Mouse (Mus musculus) embryonic stem cell, embryonic (primary cell): Measurements from ENCODE around the gene Wdr83os.

Source experiments
- CTCF ChIA-PET, 4 experiments: fragments of 300-600 bp in 2 of 4; fragments of 350-600 bp in 2 of 4; sonication (Branson Sonifier 250); formaldehyde crosslinking; loops; one replicate each; lab custom pipeline; 2022; ENCODE audit warnings: inconsistent platforms in 2 of 4; lab: Charles Lee
- POLR2A ChIA-PET, 4 experiments: fragments of 300-600 bp in 2 of 4; fragments of 350-600 bp in 2 of 4; sonication (Branson Sonifier 250); formaldehyde crosslinking; loops; one replicate each; lab custom pipeline; 2022; ENCODE audit warnings: antibody characterized with exemption in 4 of 4, inconsistent platforms in 1 of 4; lab: Charles Lee

Wdr83os gene

DNA sequence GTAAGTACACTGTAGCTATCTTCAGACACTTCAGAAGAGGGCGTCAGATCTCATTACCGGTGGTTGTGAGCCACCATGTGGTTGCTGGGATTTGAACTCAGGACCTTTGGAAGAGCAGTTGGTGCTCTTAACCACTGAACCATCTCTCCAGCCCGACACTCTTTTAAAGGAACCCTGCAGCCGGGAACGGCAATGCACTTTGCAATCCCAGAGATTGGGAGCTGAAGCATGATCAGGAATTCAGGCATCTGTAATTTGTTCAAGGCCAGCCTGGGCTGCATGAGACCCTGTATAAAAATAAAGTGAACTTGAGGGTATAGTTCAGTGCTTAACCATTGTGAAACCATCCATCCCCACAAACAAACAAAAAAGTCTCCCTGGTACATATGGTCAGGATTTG lies 39.7 kb downstream of the Wdr83os start:
- CTCF ChIA-PET: interaction anchor here in 2 of 4 experiments (0.7 to 1.7 kb wide), 3 partner anchors 12 to 231 kb away, joined by 4 to 9 read pairs (median 4); no protein-coding TSS in a partner anchor

DNA sequence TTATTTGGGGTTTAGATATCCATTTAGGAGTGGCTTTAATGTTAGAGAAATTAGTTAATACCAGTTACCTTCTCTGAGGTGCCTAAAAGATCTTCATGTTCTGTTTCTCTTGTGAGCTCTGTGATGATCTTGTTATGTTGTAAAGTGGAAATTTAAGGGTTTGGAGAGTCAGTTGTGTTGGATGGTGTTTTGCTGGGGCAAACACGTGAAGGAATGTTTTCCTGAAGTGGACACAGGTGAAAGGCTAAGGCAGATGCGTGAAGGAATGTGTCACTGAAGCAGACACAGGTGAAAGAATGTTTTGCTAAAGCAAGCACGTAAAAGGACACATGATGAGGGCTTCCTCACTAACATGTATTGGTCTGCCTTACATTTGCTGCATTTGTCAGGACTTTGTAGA lies 42.5 kb downstream of the Wdr83os start, which contains the start of gene Zfp791:
Gene Zfp791, minus strand, starts transcription at position 101 of the 400 bp plus-strand sequence.
- CTCF ChIA-PET: no interaction called here
- POLR2A ChIA-PET: no interaction called here

More for the DNA sequence above, 39.7 kb downstream of the Wdr83os start:
- POLR2A ChIA-PET: interaction anchor here in 3 of 4 experiments (0.7 to 2.7 kb wide), 14 partner anchors 11 to 169 kb away, joined by 3 to 13 read pairs (median 5); partner anchors contain the start of genes Dhps (in 3 of the 3), Man2b1 (in 2 of the 3), Junb (in 1 of the 3) and Tnpo2 (in 1 of the 3)

DNA sequence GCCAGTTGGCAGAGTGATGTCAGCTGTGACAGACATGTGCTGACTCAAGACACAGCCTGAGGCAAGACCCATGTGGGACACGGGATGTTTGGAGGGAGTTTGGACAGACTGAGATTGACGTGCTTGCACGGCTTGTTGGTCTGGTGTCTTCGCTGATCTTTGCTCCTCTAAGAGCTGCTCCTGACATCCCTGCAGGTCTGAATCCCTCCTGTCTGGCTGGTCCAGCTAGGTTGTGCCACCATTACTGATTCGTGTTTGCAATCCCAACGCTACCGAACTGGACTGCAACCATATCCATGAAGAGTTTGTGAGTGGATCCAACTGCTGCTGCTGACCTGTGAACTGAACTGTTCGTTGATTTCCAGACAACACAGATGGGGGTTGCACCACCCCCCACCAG lies 43.2 kb downstream of the Wdr83os start:
- CTCF ChIA-PET: interaction anchor here in 1 of 4 experiments (0.6 kb wide), 1 partner anchor 1137 kb away, joined by 4 read pairs; no protein-coding TSS in a partner anchor
- POLR2A ChIA-PET: no interaction called here
